Mouse (Mus musculus): ENCODE measurements at regions not wholly inside any gene's neighbourhood (a gene's known extent, or its start where the extent isn't known, plus 50 kb on each side); places are given as distances from the start of the nearest gene placed in this dataset.

GRCm38 (mm10) chr13:71149303-71149696, 307.7 kb upstream of the Adamts16 start:
- in situ Hi-C loops (cut with MboI, MseI) = no loop called here

GRCm38 (mm10) chr13:71148491-71149302, 307.1 kb upstream of the Adamts16 start:
- in situ Hi-C loops (cut with MboI, MseI) = no loop called here

- in situ Hi-C loops (cut with MboI, MseI) = no loop called here
These were observed 305.3 kb upstream of the Adamts16 start for GRCm38 (mm10) chr13:71146859-71147443.

- in situ Hi-C loops (cut with MboI, MseI) = no loop called here
These were observed 297.2 kb upstream of the Adamts16 start for GRCm38 (mm10) chr13:71138745-71139312.

GRCm38 (mm10) chr13:71135940-71136632, 294.5 kb upstream of the Adamts16 start:
- in situ Hi-C loops (cut with MboI, MseI) = no loop called here

GRCm38 (mm10) chr13:71121484-71121883, 279.9 kb upstream of the Adamts16 start:
- in situ Hi-C loops (cut with MboI, MseI) = no loop called here

- in situ Hi-C loops (cut with MboI, MseI) = no loop called here
These were observed 266.6 kb upstream of the Adamts16 start for GRCm38 (mm10) chr13:71108175-71108574.

- in situ Hi-C loops (cut with MboI, MseI) = no loop called here
These were observed 263.7 kb upstream of the Adamts16 start for GRCm38 (mm10) chr13:71105229-71105838.

GRCm38 (mm10) chr13:71104419-71105228, 263.0 kb upstream of the Adamts16 start:
- in situ Hi-C loops (cut with MboI, MseI) = no loop called here

- in situ Hi-C loops (cut with MboI, MseI) = no loop called here
These were observed 242.7 kb upstream of the Adamts16 start for GRCm38 (mm10) chr13:71084301-71084700.

- in situ Hi-C loops (cut with MboI, MseI) = no loop called here
These were observed 234.3 kb upstream of the Adamts16 start for GRCm38 (mm10) chr13:71075916-71076315.

GRCm38 (mm10) chr13:71074012-71074411, 232.4 kb upstream of the Adamts16 start:
- in situ Hi-C loops (cut with MboI, MseI) = no loop called here

- in situ Hi-C loops (cut with MboI, MseI) = no loop called here
These were observed 227.2 kb upstream of the Adamts16 start for GRCm38 (mm10) chr13:71068757-71069201.

- in situ Hi-C loops (cut with MboI, MseI) = no loop called here
These were observed 226.4 kb upstream of the Adamts16 start for GRCm38 (mm10) chr13:71068011-71068410.

GRCm38 (mm10) chr13:71065568-71065967, 224.0 kb upstream of the Adamts16 start:
- in situ Hi-C loops (cut with MboI, MseI) = no loop called here

- in situ Hi-C loops (cut with MboI, MseI) = no loop called here
These were observed 223.1 kb upstream of the Adamts16 start for GRCm38 (mm10) chr13:71064590-71065307.

GRCm38 (mm10) chr13:71053361-71054264, 212.0 kb upstream of the Adamts16 start:
- in situ Hi-C loops (cut with MboI, MseI) = no loop called here

GRCm38 (mm10) chr13:71050646-71051045, 209.0 kb upstream of the Adamts16 start:
- in situ Hi-C loops (cut with MboI, MseI) = no loop called here

- in situ Hi-C loops (cut with MboI, MseI) = no loop called here
These were observed 194.4 kb upstream of the Adamts16 start for GRCm38 (mm10) chr13:71036000-71036399.
